Mouse (Mus musculus) kidney, adult 2 months (tissue): ENCODE measurements around the gene Abca7. TPM values are rescaled to one million over a fixed set of nuclear protein-coding genes. Genes with fewer than 3 reads are reported as not detected.

ENCODE experiments used
- DNase-seq: peaks from one replicate; pipeline ENCODE4 v3.0.0; 2021
- H3K27ac ChIP-seq: fragments of 200-500 bp; 2 replicates; pipeline ENCODE4 v1.5.1; 2012; ENCODE audit warnings: low read depth, low read length, control low read depth, inconsistent platforms; ENCODE audit not compliant: insufficient read depth
- H3K27me3 ChIP-seq: fragments of 200-500 bp; replicated peaks from 2 replicates; pipeline ENCODE4 v1.6.1; 2012; ENCODE audit warnings: mild to moderate bottlenecking, moderate library complexity, low read length, inconsistent platforms; ENCODE audit not compliant: control insufficient read depth, insufficient read depth
- H3K36me3 ChIP-seq: fragments of 200-500 bp; 2 replicates; pipeline ENCODE4 v1.6.1; 2012; ENCODE audit warnings: mild to moderate bottlenecking, moderate library complexity, low read length, inconsistent platforms; ENCODE audit not compliant: control insufficient read depth, insufficient read depth
- H3K4me1 ChIP-seq: fragments of 200-500 bp; 2 replicates; pipeline ENCODE4 v1.6.1; 2011; ENCODE audit warnings: low read length; ENCODE audit not compliant: control insufficient read depth, insufficient read depth
- H3K4me3 ChIP-seq: fragments of 200-500 bp; 2 replicates; pipeline ENCODE4 v1.5.1; 2011; ENCODE audit warnings: mild to moderate bottlenecking, low read depth, low read length, control low read depth; ENCODE audit not compliant: insufficient read depth
- CTCF ChIP-seq: fragments of 200-500 bp; conservative IDR thresholded peaks from 2 replicates; pipeline ENCODE4 v1.5.1; 2011; ENCODE audit warnings: low read depth, mild to moderate bottlenecking, control low read depth, low read length, moderate library complexity, mixed read lengths; ENCODE audit not compliant: insufficient read depth, insufficient read length
- POLR2A ChIP-seq: fragments of 200-500 bp; IDR thresholded peaks from one replicate; pipeline ENCODE4 v1.6.1; 2011; ENCODE audit warnings: low read depth, low read length, control low read depth
- WGBS: fragments of 180-500 bp; shearing (Covaris S2); methylation state at CpG from one replicate; pipeline ENCODE4 v1.1.7; 2018; 5-methylcytosine and 5-hydroxymethylcytosine counted together
- polyA plus RNA-seq: library from polyadenylated mRNA; depleted of rRNA; stranded (reverse); fragments of >200 nt; gene quantifications from 2 replicates; pipeline ENCODE4 v1.2.3, GENCODE M21; 2012

The Abca7 gene
- polyA plus RNA-seq, 1 experiment, result 10.6 TPM

DNA sequence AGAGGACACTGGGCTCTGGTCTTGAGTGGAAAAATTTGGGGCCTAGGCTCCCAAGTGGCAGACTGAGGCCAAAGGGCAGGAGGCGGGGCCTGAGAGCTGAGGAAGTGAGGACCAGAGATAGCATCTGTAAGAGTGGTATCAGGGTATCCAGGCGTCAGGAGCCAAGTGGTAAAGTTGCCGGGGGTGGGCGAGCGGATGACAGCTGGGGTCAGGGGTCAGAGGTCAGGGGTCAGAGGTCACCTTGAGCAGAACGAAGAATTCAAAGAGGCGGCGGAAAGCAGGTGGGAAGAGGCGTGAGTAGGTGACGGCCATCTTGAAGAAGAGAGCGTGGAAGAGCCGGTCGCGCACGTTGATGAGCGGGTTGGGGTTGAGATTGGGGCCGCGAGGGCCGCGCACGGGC is 12.6 kb upstream of the Abca7 start:
- no peaks in the 10 kb centered on the region for H3K27me3 ChIP-seq
- H3K36me3 ChIP-seq, result no peaks in the 10 kb centered on the region
- H3K4me1 ChIP-seq, result peaks cover 23% of the 10 kb centered on the region
- no peak for TF ChIP-seq CTCF
- TF ChIP-seq POLR2A, result no peak
- 2% methylated on average over 20 of the region's 21 CpGs for WGBS
- DNase-seq, result peak; percentile 88
- peak overlapping the region; percentile 85 for H3K4me3 ChIP-seq
- peak overlapping the region; percentile 67 for H3K27ac ChIP-seq

DNA sequence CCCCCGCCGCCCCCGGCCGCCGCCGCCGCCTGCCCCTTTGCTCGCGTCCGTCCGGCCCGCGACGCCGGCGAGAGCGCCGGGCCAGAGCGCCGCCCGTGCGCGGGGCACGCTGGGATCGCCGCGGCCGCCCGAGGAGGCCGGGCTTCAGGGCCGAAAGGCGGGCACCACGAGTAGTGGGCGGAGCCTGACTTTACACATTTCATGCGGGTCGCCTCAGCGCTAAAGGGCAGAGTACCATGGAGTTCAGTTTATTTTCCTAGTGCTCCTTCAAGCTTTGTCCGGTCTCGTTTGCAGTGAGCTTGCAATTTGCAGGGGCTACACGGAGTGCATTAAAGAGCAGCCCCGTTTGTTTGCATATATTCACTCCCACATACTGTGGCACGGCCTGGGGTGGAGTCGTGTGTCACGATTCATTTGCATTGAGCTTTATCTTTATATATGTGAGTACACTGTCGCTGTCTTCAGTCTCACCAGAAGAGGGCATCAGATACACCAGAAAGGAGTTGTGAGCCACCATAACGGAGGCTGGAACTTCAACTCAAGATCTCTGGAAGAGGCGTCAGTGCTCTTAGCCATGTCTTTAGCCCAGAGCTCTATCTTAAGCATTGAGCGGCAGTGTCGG is 12.0 kb upstream of the Abca7 start, which contains the start of gene Tmem259:
Gene Tmem259 (minus strand): TSS at position 136 of the 622 bp plus-strand sequence.
- Histone ChIP-seq H3K4me3 (peak within 1 kb of the TSS; percentile 85), H3K27me3 (no peaks in the 10 kb centered on the region), H3K36me3 (no peaks in the 10 kb centered on the region), H3K4me1 (peaks cover 23% of the 10 kb centered on the region), H3K27ac (peak within 1 kb of the TSS; percentile 94)
- peak; percentile 93 for DNase-seq
- WGBS, result 4% methylated on average over 49 of the region's 49 CpGs
- TF ChIP-seq POLR2A (no peak), CTCF (peak; percentile 43)

DNA sequence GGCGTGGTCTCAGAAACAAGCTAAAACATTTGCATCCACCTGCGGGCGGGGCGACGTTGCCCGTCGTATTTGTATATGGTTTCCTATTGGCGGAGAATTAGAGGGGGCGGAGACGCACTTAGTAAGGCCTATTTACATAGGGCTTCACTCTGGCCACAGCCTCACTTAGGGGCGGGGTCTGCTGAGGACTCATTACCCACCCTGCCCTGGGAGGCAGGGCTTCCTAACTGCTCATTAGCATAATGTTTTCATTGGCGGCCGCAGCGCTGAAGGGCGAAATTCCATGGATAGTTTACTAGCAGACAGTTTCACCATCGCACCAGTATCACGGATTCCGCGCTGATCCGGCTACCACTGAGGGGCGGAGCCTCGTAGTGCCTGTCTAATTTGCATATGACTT is 11.4 kb upstream of the Abca7 start:
- H3K27ac ChIP-seq, result peak overlapping the region; percentile 94
- H3K4me3 ChIP-seq, result peak overlapping the region; percentile 71
- H3K36me3 ChIP-seq, result no peaks in the 10 kb centered on the region
- DNase-seq, result peak; percentile 100
- WGBS, result under 1% methylated on average over 22 of the region's 22 CpGs
- H3K27me3 ChIP-seq, result no peaks in the 10 kb centered on the region
- TF ChIP-seq CTCF (no peak), POLR2A (no peak)
- peaks cover 23% of the 10 kb centered on the region for H3K4me1 ChIP-seq

DNA sequence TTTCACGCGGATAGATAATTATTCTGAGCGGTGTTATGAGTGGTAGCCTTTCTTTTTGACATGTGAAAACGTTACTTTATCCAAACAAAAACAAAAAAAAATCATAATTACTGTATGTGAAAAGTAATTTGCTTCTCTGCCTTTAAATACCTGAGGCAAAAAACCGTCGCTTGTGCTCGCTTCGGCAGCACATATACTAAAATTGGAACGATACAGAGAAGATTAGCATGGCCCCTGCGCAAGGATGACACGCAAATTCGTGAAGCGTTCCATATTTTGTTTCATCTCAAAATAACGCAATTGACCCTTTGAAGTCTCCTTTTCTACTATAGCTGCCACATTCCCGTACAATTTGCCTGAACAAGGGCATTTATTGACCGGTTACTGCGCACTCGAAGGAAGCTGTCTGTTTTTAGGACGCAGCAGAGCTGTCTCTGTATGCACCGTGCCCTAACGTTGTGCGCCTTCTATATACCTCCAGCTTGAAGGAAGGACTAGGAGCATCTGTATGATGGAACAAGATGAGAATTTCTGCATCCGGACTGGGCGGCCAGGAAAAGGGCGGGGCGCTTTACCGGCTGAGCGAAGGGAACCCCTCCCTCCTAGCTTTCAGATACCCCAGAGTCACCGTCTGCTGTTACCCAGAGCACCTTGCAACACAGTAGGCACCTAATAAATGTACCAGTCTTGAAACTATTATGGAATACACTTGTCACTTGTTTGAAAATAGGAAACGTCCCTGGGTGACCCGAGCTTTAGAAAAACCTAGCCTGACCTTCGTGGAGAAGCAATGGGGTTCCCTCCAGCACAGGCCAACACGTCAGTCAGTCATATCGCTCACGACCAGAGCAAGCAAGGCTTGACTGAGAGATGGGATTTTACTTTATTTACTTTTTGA is 10.7 kb upstream of the Abca7 start:
- no peaks in the 10 kb centered on the region for H3K36me3 ChIP-seq
- TF ChIP-seq POLR2A, result no peak
- TF ChIP-seq CTCF, result no peak
- peak overlapping the region; percentile 65 for H3K4me3 ChIP-seq
- no peaks in the 10 kb centered on the region for H3K27me3 ChIP-seq
- peaks cover 23% of the 10 kb centered on the region for H3K4me1 ChIP-seq
- peak overlapping the region; percentile 94 for H3K27ac ChIP-seq
- peak; percentile 75 for DNase-seq
- 4% methylated on average over 35 of the region's 35 CpGs for WGBS

DNA sequence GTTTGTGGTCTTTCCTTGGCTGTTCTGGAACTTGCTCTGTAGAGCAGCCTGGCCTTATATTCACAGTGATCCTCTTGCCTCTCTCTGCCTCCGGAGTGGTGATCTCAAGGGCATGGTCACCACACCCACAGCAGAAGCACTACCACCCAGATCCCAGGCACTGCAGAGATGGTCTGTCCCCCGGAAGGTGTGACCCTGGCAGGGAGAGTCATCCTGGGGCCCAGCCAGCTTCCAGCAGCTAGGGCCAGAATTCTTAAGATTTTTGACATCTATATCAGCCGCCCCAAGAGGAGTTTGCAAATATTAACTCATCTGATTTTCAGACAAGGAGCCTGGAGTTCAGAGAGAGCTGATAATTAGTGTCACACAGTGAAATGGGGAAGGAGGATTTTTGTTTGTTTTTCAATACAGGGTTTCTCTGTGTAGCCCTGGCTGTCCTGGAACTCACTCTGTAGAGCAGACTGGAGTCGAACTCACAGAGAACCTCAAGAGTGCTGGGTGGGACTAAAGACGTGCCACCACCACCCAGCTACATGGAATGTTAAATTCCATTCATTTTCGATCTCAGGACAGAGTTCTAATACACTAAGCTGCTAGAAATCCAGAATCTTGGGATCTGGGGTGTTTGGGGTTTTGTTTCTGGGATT is 9.9 kb upstream of the Abca7 start:
- Histone ChIP-seq H3K27me3 (no peaks in the 10 kb centered on the region), H3K4me3 (peak overlapping the region; percentile 65; the same call in 1 of the 2 replicates), H3K27ac (peak overlapping the region; percentile 94), H3K4me1 (peaks cover 23% of the 10 kb centered on the region), H3K36me3 (no peaks in the 10 kb centered on the region)
- TF ChIP-seq POLR2A (no peak), CTCF (no peak)
- DNase-seq, result peak; percentile 56
- WGBS, result 15% methylated on average over 6 of the region's 6 CpGs

DNA sequence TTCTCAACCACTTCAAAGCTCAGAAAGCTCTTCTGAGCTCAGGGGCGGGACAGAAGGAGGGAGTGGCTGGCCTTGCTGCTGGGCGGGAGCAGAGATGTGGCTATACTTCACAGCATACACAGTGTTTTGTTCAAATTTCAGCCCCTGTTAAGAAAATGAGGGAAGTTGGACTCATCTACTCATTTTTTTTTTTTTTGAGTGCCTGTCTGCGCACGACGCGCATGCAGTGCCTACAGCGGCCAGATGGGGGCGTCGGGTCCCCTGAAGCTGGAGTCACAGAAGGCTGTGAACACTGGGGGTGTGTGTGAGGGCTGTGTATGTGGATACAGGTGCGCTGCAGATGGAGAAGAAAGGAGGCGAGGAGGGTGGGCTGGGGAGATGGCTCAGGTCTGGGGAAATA is 9.3 kb upstream of the Abca7 start:
- peak; percentile 89 for DNase-seq

More for the DNA sequence above, 9.3 kb upstream of the Abca7 start:
- no peak for TF ChIP-seq POLR2A
- peak; percentile 76 for TF ChIP-seq CTCF
- H3K4me3 ChIP-seq, result no peak overlapping the region
- H3K36me3 ChIP-seq, result no peaks in the 10 kb centered on the region
- H3K27ac ChIP-seq, result peak overlapping the region; percentile 36; the same call in 1 of the 2 replicates
- no peaks in the 10 kb centered on the region for H3K27me3 ChIP-seq
- WGBS, result 8% methylated on average over 11 of the region's 11 CpGs
- peaks cover 23% of the 10 kb centered on the region for H3K4me1 ChIP-seq
